Mouse (Mus musculus): Measurements from ENCODE around the gene Tbc1d15. TPM values are rescaled to one million over a fixed set of nuclear protein-coding genes. Genes with fewer than 3 reads are reported as not detected.
"Not testable (repeated sequence)": the region's sequence is repeated elsewhere in the genome, so short reads cannot be mapped to it uniquely, and the experiment has no call there.

Gene Tbc1d15
- total RNA-seq, 2 experiments from 2014 or later: 40.8 to 48.2 TPM

DNA sequence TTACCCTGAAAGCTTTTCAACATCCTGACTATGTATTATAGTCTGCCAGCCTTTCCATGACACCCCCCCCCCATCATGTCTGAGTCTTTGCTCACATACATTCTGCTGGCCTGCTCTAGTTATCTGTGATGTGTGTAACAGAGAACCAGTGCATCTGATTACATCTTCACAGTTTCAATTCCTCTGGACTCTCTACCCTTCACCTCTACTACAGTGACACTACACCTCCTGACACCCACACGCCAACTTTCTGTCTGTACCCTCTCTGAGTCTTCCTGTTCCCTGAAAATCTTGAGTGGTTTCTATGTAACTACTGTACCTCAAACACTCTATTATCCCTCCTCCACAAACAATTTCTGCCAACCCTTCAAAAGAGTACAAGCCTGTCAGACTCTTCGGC, 5.8 kb downstream of the Tbc1d15 start:
- no peak for DNase-seq

DNA sequence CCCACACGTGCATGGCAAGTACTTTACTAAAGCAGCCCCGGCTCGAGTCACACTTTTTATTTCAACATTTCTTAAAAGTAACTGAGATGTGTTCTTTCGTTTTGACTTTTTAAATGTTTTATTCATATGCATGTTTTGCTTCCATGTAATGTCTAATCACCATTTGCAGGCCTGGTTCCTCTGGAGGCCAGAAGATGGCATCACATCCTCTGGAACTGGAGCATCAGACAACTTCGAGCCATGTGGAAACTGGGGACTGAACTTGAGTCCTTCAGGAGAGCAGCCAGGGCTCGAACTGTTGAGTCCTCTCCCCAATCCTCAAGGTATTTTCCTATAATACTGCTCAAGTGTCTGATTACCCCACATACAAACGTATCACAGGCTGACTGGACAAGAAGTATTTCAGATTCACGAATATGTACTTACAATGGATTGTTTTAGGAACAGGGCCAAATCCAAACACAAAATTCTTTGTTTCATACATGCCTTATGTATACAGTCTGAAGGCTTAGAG, 10.1 kb downstream of the Tbc1d15 start:
- no peak for DNase-seq

- no peak for DNase-seq
These were observed 13.3 kb downstream of the Tbc1d15 start for GRCm38 (mm10) chr10:115237931-115238330.

DNA sequence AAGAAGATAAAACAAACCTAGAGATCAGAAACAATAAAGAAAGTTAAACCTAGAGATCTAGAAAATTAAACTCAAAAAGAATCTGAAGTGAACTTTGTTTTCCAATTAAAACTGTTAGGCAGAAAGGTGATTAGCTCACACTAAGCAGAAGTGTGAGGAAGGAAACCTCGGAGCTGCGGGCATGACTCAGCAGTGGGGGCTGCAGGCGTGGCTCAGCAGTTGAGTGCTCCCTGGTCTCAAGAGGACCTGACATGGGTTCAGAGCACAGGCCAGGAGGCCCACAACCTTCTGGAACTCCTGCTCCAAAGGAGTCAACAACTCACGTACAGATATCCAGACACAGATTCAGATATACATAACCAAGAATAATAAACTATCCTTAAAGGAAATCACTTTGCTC, 14.5 kb downstream of the Tbc1d15 start:
- no peak for DNase-seq

DNA sequence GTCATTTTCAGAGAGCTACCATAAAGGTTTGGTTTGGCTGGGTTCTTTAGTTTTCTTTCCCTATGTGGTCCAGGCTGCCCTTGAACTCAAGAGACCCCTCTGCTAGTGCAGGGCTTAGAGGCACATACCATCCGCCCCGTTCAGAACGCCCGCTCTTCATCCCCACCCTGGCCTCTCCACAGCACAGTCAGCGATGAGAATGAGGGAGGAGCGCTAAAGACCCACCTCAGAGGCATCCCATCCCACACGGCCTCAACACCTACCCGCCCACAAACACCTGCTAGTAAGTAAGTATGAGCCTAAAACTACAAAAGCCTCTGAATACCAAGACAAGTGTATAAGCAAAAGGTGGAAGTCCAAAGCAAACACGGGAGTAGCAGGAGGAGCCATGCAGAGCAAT, 15.8 kb downstream of the Tbc1d15 start:
- no peak for DNase-seq

DNA sequence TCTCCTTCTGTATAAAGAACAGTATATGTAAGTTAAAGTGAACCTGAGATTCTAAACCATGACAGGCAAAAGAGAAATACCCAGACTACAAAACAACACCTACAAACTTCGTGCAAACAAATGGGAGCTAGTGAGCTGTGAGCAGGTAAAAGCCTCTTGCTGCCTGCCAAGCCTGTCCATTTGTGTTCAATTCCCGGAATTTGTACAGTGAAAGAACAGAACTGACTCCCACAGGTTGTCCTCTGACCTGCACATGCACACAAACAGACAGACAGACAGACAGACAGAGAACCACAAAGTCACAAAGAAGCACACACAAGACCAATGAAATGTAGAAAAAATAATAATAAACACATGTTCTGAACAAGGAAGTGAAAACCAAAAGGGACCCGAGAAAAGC, 17.5 kb downstream of the Tbc1d15 start:
- no peak for DNase-seq

DNA sequence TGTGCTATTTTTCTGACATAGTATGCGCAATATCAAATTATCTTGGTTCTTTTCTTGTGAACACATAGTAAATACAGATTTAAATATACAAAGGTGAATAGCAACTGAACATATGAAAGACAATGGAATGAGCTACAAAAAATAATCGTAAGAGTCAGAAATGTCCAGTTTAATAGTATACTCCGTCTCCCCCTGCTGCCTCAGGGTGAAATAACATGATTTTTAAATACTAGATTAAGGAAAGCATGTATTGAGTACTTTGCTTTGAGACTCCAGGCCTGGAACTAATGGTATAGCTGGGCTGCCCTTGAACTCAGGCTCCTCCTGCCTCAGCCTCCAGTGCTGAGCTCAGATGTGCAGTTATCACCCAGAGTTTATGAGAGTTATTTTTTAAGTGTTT, 18.8 kb downstream of the Tbc1d15 start:
- DNase-seq: no peak

GRCm38 (mm10) chr10:115229023-115229422, 22.2 kb downstream of the Tbc1d15 start:
- no peak for DNase-seq

DNA sequence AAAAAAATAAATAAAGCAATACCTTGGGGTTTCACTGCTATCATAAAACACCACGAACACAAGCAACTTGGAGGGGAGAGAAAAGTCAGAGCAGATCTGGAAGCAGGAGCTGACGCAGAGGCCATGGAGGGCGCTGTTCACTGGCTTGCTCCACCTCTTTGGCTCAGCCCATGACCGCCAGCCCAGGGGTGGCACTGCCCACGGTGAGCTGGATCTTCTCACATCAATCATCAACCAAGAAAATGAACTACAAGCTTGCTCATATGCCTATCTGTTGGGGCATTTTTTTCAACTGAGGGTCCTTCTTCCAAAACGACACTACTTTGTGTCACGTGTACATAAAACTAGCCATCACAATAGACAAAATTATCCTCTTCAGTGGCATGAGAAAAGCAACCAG, 24.7 kb downstream of the Tbc1d15 start:
- DNase-seq: no peak

GRCm38 (mm10) chr10:115223845-115224244, 27.4 kb downstream of the Tbc1d15 start:
- no peak for DNase-seq

DNA sequence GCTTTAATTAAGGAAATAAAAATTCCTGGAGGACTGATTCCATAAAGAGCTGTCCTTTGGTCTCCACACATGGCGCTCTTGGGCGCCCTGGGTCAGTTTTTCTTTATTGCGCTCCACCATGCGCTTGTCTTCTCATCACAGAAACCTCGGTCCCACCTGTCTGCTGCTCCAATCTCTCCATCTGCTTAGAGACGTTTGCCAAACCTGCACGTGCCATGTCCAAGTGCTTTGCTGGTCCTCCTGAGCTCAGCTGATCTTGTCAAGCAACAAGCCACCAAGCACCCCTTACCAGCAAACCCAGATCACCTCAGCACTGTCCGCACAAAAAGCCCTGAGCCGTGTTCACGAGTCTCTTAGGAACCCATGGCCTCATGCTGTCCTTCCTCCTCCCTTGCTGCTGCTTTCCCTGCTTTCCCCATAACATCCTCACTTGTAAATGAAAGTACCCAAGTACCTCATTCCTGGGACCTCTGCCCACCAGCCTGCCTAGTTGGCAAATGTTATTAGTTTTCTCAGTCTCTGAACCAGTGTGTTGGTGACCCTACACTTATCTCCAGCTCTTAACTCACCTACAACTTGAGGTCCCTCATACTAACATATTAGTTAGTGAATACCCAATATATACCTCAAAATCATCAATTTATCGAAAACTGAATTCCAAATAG, 38.2 kb downstream of the Tbc1d15 start:
- no peak for DNase-seq

DNA sequence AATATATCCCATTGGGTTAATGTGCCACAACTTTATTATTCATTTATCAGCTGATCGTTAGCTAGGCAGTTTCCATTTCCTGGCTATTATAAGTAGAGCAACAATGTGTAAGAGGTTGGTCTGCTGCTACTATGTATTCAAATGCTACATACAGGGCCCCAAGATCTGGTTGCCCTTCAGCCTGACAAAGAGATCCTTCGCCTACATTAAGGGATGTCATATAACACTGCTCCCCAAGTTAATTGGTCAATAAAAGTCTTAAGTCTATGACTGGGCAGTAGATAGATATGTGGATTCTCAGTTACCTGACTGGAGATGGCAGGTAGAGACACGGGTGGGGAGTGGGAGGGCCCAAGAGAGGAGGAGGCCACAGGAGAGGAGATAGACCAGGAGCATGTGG, 45.4 kb downstream of the Tbc1d15 start:
- no peak for DNase-seq

DNA sequence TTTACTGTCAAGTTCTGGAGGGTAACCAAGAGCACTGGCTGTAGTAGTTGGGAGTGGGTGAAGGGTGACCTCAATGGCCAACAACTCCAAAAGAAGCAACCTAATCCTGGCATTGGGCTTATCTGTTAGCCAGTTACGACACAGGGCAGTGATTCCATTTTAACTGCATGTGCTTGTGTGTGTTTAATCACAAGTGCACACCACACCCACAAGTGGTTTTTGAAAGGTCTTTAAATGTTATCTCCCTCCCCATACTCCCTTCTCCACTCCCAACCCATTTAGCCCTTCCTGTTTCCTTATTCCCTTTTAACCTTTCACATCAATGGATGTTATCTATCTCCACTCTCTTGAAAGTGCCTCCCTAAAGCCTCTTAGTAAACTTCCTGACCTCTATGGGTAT, 46.0 kb downstream of the Tbc1d15 start:
- DNase-seq: no peak

- no peak for DNase-seq
These were observed 60.1 kb downstream of the Tbc1d15 start for GRCm38 (mm10) chr10:115191214-115191613.

GRCm38 (mm10) chr10:115187390-115187789, 63.9 kb downstream of the Tbc1d15 start:
- DNase-seq: no peak

DNA sequence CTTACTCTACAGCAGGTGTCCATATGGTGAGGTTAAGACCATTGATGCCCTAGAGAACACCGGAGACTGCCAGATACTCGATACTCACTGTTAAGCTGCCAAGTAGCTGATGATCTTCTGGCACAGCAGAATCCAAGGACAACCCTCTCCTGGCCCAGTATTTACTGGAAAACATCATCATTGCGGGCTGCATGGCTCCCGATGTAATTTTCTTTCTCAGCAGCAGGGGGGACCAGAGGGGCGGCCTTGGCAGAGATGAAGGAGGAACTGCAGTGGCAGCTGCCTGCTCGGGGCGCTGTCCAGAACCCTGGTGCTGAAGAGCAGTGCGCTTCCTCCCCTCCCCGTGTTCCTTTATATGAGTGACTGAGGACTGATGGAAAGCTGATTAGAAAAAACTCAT, 66.6 kb downstream of the Tbc1d15 start, which contains the start of gene Tph2:
Tph2 (minus strand) TSS at position 326 of the 400 bp plus-strand sequence.
- peak; percentile 82 for DNase-seq

DNA sequence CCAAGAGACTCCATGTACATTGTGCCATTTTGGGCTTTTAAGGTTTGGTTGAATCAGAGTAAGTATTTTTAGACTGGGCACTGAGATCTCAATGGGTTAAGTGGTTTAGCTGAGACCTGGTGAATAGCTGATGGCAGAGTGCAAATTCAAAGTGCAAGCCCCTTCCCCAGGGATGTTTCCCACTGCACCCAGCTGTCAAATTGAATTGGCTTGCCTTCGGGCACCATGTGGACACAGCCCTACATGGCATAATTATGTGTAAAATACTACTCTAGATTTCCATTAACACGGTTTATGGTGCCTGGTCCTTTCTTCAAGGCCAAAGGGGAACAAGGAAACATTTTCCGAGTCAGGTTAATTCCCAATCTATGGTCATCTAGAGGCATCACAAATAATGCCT, 70.2 kb downstream of the Tbc1d15 start:
- no peak for DNase-seq

DNA sequence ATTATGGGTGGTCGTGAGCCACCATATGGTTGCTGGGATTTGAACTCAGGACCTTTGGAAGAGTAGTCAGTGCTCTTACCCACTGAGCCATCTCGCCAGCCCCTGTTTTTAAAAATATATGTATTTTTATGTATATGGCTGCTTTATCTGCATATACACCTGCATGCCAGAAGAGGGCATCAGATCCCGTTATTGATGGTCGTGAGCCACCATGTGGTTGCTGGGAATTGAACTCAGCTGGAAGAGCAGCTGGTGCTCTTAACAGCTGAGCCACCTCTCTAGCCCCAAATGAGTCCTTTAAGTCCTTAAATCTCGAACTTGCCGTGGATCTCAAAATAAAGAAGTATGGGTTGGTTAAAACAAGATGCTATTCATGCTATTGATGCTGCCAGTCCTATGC, 73.2 kb downstream of the Tbc1d15 start:
- not testable (repeated sequence) for DNase-seq

GRCm38 (mm10) chr10:115175591-115175991, 75.7 kb downstream of the Tbc1d15 start:
- no peak for DNase-seq

GRCm38 (mm10) chr10:115173336-115173735, 77.9 kb downstream of the Tbc1d15 start:
- no peak for DNase-seq

DNA sequence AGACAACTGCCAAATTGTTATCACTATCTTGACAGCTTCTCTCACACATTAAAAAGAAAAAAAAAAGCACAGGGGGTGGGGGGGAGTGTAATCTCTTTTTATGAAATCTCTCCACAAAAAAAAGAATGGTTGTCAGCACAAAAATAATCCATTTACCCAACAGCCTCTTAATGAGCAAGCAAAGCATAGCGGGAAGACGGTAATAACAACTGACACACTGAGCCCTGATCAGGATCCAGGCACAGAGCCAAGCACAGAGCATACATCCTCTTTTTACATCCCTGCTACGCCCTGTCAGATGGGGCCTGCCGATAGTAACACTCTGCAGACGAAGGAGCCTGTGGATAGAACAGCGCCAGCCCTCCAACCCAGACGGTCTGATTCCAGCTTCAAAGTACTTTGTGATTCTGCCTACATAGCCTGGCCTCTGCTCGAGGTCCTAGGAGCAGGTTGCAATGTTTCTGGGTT, 79.9 kb downstream of the Tbc1d15 start:
- DNase-seq: no peak

- no peak for DNase-seq
These were observed 80.5 kb downstream of the Tbc1d15 start for GRCm38 (mm10) chr10:115170496-115171350.

DNA sequence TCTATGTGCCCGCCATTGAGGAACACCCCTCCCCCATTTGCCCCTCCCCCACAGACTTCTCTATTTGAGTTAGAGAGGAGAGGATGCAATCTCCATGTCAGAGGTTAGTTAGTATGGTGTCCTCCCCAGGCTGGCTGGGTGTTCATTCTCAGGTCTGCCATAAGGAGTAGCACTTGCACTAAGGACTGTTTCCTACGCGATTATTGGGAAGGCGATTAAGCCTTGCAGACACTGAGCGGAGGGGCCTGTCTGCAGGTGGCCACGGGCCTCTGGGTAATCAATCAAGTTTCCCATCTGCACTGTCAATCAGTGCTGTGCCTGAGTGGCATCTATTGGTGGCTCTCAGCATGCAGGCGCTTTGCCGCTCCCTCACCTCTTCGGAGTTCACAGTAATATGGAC, 81.9 kb downstream of the Tbc1d15 start:
- no peak for DNase-seq

Data from gastrocnemius, postnatal 10 days (tissue).